Mouse (Mus musculus) 416B (cell line): ENCODE data around the gene Rftn1.
"Not testable (repeated sequence)": the region's sequence is repeated elsewhere in the genome, so short reads cannot be mapped to it uniquely, and the experiment has no call there.

Experiments used
- DNase-seq: peaks from one replicate; pipeline ENCODE4 v3.0.0; 2011; ENCODE audit warnings: low read depth

Gene Rftn1

GRCm38 (mm10) chr17:50190131-50191015, at the start of gene Rftn1:
Rftn1 (minus strand) TSS chr17:50190674.
- no peak for DNase-seq

- peak; percentile 40 for DNase-seq
These were observed 47.5 kb upstream of the Rftn1 start for GRCm38 (mm10) chr17:50237818-50238610.

GRCm38 (mm10) chr17:50237436-50237709, 46.9 kb upstream of the Rftn1 start:
- DNase-seq, result peak; percentile 75

- DNase-seq, result no peak
These were observed 46.4 kb upstream of the Rftn1 start for GRCm38 (mm10) chr17:50236702-50237435.

- no peak for DNase-seq
These were observed 45.6 kb upstream of the Rftn1 start for GRCm38 (mm10) chr17:50235943-50236701.

- DNase-seq, result no peak
These were observed 43.5 kb upstream of the Rftn1 start for GRCm38 (mm10) chr17:50233956-50234355.

- no peak for DNase-seq
These were observed 42.3 kb upstream of the Rftn1 start for GRCm38 (mm10) chr17:50232821-50233220.

GRCm38 (mm10) chr17:50231206-50231605, 40.7 kb upstream of the Rftn1 start:
- no peak for DNase-seq

- no peak for DNase-seq
These were observed 39.1 kb upstream of the Rftn1 start for GRCm38 (mm10) chr17:50229534-50229933.

GRCm38 (mm10) chr17:50227366-50227765, 36.9 kb upstream of the Rftn1 start:
- DNase-seq, result peak; percentile 14

- no peak for DNase-seq
These were observed 34.2 kb upstream of the Rftn1 start for GRCm38 (mm10) chr17:50224718-50225117.

- peak; percentile 27 for DNase-seq
These were observed 27.5 kb upstream of the Rftn1 start for GRCm38 (mm10) chr17:50217978-50218377.

GRCm38 (mm10) chr17:50215104-50215503, 24.6 kb upstream of the Rftn1 start:
- DNase-seq, result peak; percentile 67

- DNase-seq, result peak; percentile 96
These were observed 22.6 kb upstream of the Rftn1 start for GRCm38 (mm10) chr17:50213117-50213516.

GRCm38 (mm10) chr17:50211816-50212215, 21.3 kb upstream of the Rftn1 start:
- DNase-seq, result peak; percentile 48

- no peak for DNase-seq
These were observed 19.4 kb upstream of the Rftn1 start for GRCm38 (mm10) chr17:50209831-50210230.

- no peak for DNase-seq
These were observed 17.9 kb upstream of the Rftn1 start for GRCm38 (mm10) chr17:50208137-50209045.

- not testable (repeated sequence) for DNase-seq
These were observed 15.8 kb upstream of the Rftn1 start for GRCm38 (mm10) chr17:50206262-50206661.

GRCm38 (mm10) chr17:50205840-50206239, 15.4 kb upstream of the Rftn1 start:
- not testable (repeated sequence) for DNase-seq

- no peak for DNase-seq
These were observed 14.8 kb upstream of the Rftn1 start for GRCm38 (mm10) chr17:50205152-50205782.
